Comparison of ENCODE assay signal across 10 mouse cellular contexts in the genomic region with DNA sequence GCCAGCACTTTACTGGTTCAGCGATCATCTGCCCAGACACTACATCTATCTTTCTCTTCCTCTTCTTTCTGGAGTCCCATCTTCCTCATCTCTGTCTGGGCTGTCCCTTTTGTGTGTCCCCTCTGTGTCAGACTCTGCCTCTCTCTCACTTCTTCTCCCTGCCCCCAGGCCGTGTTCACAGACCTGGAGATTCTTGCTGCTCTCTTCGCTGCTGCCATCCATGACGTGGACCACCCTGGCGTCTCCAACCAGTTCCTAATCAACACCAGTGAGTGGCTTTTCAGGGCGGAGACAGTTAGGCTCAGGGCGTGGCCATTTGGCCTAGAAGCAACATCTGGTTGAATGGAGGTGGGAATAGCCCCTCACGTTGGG. TPM values are rescaled to one million over a fixed set of nuclear protein-coding genes. Genes with fewer than 3 reads are reported as not detected.
DNase-seq lines count a peak whose midpoint lies in the region; ATAC-seq and TF ChIP-seq lines count a peak whose summit lies in the region.
"Had no signal": no experiment of that assay in that cellular context is flagged by ENCODE, and none has a peak within 500 bp of the region (broad histone marks: within the 10 kb centered on the region; RNA-seq: fewer than 3 reads in every experiment).

No protein-coding gene starts in this region.

- H3K36me3 ChIP-seq in midbrain, embryonic 12.5 days: no peaks in the 10 kb centered on the region
- peaks cover 43% of the 10 kb centered on the region for H3K36me3 ChIP-seq in midbrain, postnatal 0 days (ENCODE audit: insufficient read depth, low read length)
- no peaks in the 10 kb centered on the region; the same call in 1 of the 2 replicates for H3K36me3 ChIP-seq in embryonic facial prominence, embryonic 13.5 days
- H3K36me3 ChIP-seq in intestine, embryonic 16.5 days (ENCODE audit: control insufficient read depth, insufficient read depth, low read length): no peaks in the 10 kb centered on the region

- no peak for DNase-seq in midbrain, postnatal 0 days (ENCODE audit: low spot score)
- DNase-seq in heart, postnatal 4 days: no peak
- DNase-seq in thymus, postnatal 4 days: no peak
- DNase-seq: cerebellum, adult 11-12 months; heart, postnatal 10 days had no signal

- H3K4me1 ChIP-seq in midbrain, embryonic 12.5 days: peaks cover 6% of the 10 kb centered on the region
- H3K4me1 ChIP-seq in midbrain, postnatal 0 days (ENCODE audit: insufficient read depth, low read length): no peaks in the 10 kb centered on the region
- H3K4me1 ChIP-seq in embryonic facial prominence, embryonic 13.5 days: peaks cover 12% of the 10 kb centered on the region; the same call in 1 of the 2 replicates
- H3K4me1 ChIP-seq in intestine, embryonic 16.5 days (ENCODE audit: control insufficient read depth, insufficient read depth, low read length): peaks cover 9% of the 10 kb centered on the region; the same call in 1 of the 2 replicates

- H3K4me3 ChIP-seq in midbrain, embryonic 12.5 days: no peak overlapping the region
- no peak overlapping the region for H3K4me3 ChIP-seq in midbrain, postnatal 0 days (ENCODE audit: low read depth, low read length)
- no peak overlapping the region for H3K4me3 ChIP-seq in embryonic facial prominence, embryonic 13.5 days
- no peak overlapping the region for H3K4me3 ChIP-seq in intestine, embryonic 16.5 days (ENCODE audit: low read length)
- H3K4me3 ChIP-seq: left cerebral cortex, adult 2 months had no signal

- H3K9ac ChIP-seq in midbrain, embryonic 12.5 days (replicated peaks): no peak overlapping the region
- H3K9ac ChIP-seq in midbrain, postnatal 0 days (replicated peaks; ENCODE audit: low read length, poor library complexity, severe bottlenecking): no peak overlapping the region
- no peak overlapping the region; the same call in 1 of the 2 replicates for H3K9ac ChIP-seq in embryonic facial prominence, embryonic 13.5 days
- H3K9ac ChIP-seq in intestine, embryonic 16.5 days (ENCODE audit: low read depth, low read length): no peak overlapping the region

- no peak for TF ChIP-seq CTCF in midbrain, postnatal 0 days (IDR thresholded peaks at IDR 0.05)

- H3K9me3 ChIP-seq in midbrain, embryonic 12.5 days: no peaks in the 10 kb centered on the region
- no peaks in the 10 kb centered on the region for H3K9me3 ChIP-seq in midbrain, postnatal 0 days (ENCODE audit: low read length)
- H3K9me3 ChIP-seq in embryonic facial prominence, embryonic 13.5 days: no peaks in the 10 kb centered on the region
- no peaks in the 10 kb centered on the region for H3K9me3 ChIP-seq in intestine, embryonic 16.5 days (ENCODE audit: control insufficient read depth, low read length)

- ATAC-seq in midbrain, embryonic 12.5 days (ENCODE audit: low FRiP score, low read depth): no peak
- ATAC-seq in midbrain, postnatal 0 days (ENCODE audit: low FRiP score): no peak
- ATAC-seq in embryonic facial prominence, embryonic 13.5 days (ENCODE audit: insufficient number of reproducible peaks, insufficient read depth, low FRiP score, low TSS enrichment, low read depth): no peak
- ATAC-seq in intestine, embryonic 16.5 days: peak; percentile 6; the same call in 1 of the 2 replicates
- peak; percentile 34 for ATAC-seq in neutrophil, adult 5-6 weeks (ENCODE audit: extremely low read depth, insufficient number of reproducible peaks, low FRiP score, poor library complexity, severe bottlenecking)

- H3K27ac ChIP-seq in midbrain, embryonic 12.5 days (replicated peaks): no peak overlapping the region
- no peak overlapping the region for H3K27ac ChIP-seq in midbrain, postnatal 0 days (ENCODE audit: low read depth, low read length)
- H3K27ac ChIP-seq in embryonic facial prominence, embryonic 13.5 days: no peak overlapping the region
- no peak overlapping the region for H3K27ac ChIP-seq in intestine, embryonic 16.5 days (ENCODE audit: low read length)
- H3K27ac ChIP-seq: left cerebral cortex, adult 2 months had no signal

- WGBS in midbrain, embryonic 12.5 days: 20% methylated on average over 8 of the region's 8 CpGs
- WGBS in midbrain, postnatal 0 days: 27% methylated on average over 8 of the region's 8 CpGs
- WGBS in embryonic facial prominence, embryonic 13.5 days: 25% methylated on average over 8 of the region's 8 CpGs
- 38% methylated on average over 8 of the region's 8 CpGs for WGBS in intestine, embryonic 16.5 days

- H3K27me3 ChIP-seq in midbrain, embryonic 12.5 days: peaks cover 13% of the 10 kb centered on the region; the same call in 1 of the 2 replicates
- no peaks in the 10 kb centered on the region for H3K27me3 ChIP-seq in midbrain, postnatal 0 days (ENCODE audit: insufficient read depth, low read length)
- H3K27me3 ChIP-seq in embryonic facial prominence, embryonic 13.5 days: no peaks in the 10 kb centered on the region
- H3K27me3 ChIP-seq in intestine, embryonic 16.5 days (replicated peaks; ENCODE audit: control insufficient read depth, insufficient read depth, low read length): no peaks in the 10 kb centered on the region

- peak overlapping the region; percentile 61 for H3K4me2 ChIP-seq in midbrain, embryonic 12.5 days (replicated peaks)
- no peak overlapping the region for H3K4me2 ChIP-seq in midbrain, postnatal 0 days (ENCODE audit: low read depth, low read length, poor library complexity, severe bottlenecking)
- peak overlapping the region; percentile 70 for H3K4me2 ChIP-seq in embryonic facial prominence, embryonic 13.5 days
- no peak overlapping the region for H3K4me2 ChIP-seq in intestine, embryonic 16.5 days (ENCODE audit: low read depth, low read length)

RNA-seq across cellular contexts. Expression of gene Keap1, which starts 35.0 kb away (rescaled TPM):
- 52.3 and 52.6 TPM in 2 replicates for polyA plus RNA-seq in midbrain, embryonic 12.5 days (2016; fragmentation: Nextera tagmentation; extraction: Ambion mirVana)
- 72.5 and 89.7 TPM in 2 replicates for total RNA-seq in midbrain, postnatal 0 days (2014; rRNA removed)
- polyA plus RNA-seq in midbrain, postnatal 0 days (2015; fragmentation: Nextera tagmentation; extraction: Ambion mirVana): 60.6 and 67.7 TPM in 2 replicates
- polyA plus RNA-seq in embryonic facial prominence, embryonic 13.5 days (2015; fragmentation: Nextera tagmentation; extraction: Ambion mirVana): 65.2 and 70.7 TPM in 2 replicates
- 58.1 and 59.7 TPM in 2 replicates for polyA plus RNA-seq in intestine, embryonic 16.5 days (2015; fragmentation: Nextera tagmentation; extraction: Ambion mirVana)
- 25.0 and 29.5 TPM in 2 replicates for total RNA-seq in neutrophil, adult 5-6 weeks (2017)
- 10 to 100 TPM; 33.7 to 37.7 TPM for total RNA-seq in heart, postnatal 4 days (2021)

RNA-seq across cellular contexts. Expression of gene Pde4a, which starts 38.6 kb away (rescaled TPM):
- 11.3 and 11.5 TPM in 2 replicates for polyA plus RNA-seq in midbrain, embryonic 12.5 days (2016; fragmentation: Nextera tagmentation; extraction: Ambion mirVana)
- total RNA-seq in midbrain, postnatal 0 days (2014; rRNA removed): 40.7 and 46.5 TPM in 2 replicates
- 59.8 and 63.8 TPM in 2 replicates for polyA plus RNA-seq in midbrain, postnatal 0 days (2015; fragmentation: Nextera tagmentation; extraction: Ambion mirVana)
- 4.9 and 6.1 TPM in 2 replicates for polyA plus RNA-seq in embryonic facial prominence, embryonic 13.5 days (2015; fragmentation: Nextera tagmentation; extraction: Ambion mirVana)
- 6.2 and 7.8 TPM in 2 replicates for polyA plus RNA-seq in intestine, embryonic 16.5 days (2015; fragmentation: Nextera tagmentation; extraction: Ambion mirVana)
- 1.5 and 2.6 TPM in 2 replicates for total RNA-seq in neutrophil, adult 5-6 weeks (2017)
- 10 to 100 TPM; 18.7 to 21.1 TPM for total RNA-seq in heart, postnatal 4 days (2021)

RNA-seq across cellular contexts. Expression of gene S1pr5, which starts 44.1 kb away (rescaled TPM):
- polyA plus RNA-seq in midbrain, embryonic 12.5 days (2016; fragmentation: Nextera tagmentation; extraction: Ambion mirVana): 0.38 and 0.50 TPM in 2 replicates
- total RNA-seq in midbrain, postnatal 0 days (2014; rRNA removed): 4.2 and 5.2 TPM in 2 replicates
- 2.7 and 2.9 TPM in 2 replicates for polyA plus RNA-seq in midbrain, postnatal 0 days (2015; fragmentation: Nextera tagmentation; extraction: Ambion mirVana)
- polyA plus RNA-seq in embryonic facial prominence, embryonic 13.5 days (2015; fragmentation: Nextera tagmentation; extraction: Ambion mirVana): 0.21 and 0.58 TPM in 2 replicates
- polyA plus RNA-seq in intestine, embryonic 16.5 days (2015; fragmentation: Nextera tagmentation; extraction: Ambion mirVana): 0.06 TPM in 1 of 2 replicates, not detected in the other
- total RNA-seq in neutrophil, adult 5-6 weeks (2017): 4.7 and 5.9 TPM in 2 replicates
- total RNA-seq in heart, postnatal 4 days (2021): under 1 TPM; 0.17 to 0.29 TPM

RNA-seq across cellular contexts. Expression of gene Cdc37, which starts 54.4 kb away (rescaled TPM):
- 278 and 283 TPM in 2 replicates for polyA plus RNA-seq in midbrain, embryonic 12.5 days (2016; fragmentation: Nextera tagmentation; extraction: Ambion mirVana)
- 29.0 and 37.7 TPM in 2 replicates for total RNA-seq in midbrain, postnatal 0 days (2014; rRNA removed)
- polyA plus RNA-seq in midbrain, postnatal 0 days (2015; fragmentation: Nextera tagmentation; extraction: Ambion mirVana): 179 and 186 TPM in 2 replicates
- polyA plus RNA-seq in embryonic facial prominence, embryonic 13.5 days (2015; fragmentation: Nextera tagmentation; extraction: Ambion mirVana): 328 and 359 TPM in 2 replicates
- polyA plus RNA-seq in intestine, embryonic 16.5 days (2015; fragmentation: Nextera tagmentation; extraction: Ambion mirVana): 247 and 261 TPM in 2 replicates
- 117 and 133 TPM in 2 replicates for total RNA-seq in neutrophil, adult 5-6 weeks (2017)
- 100 to 1,000 TPM; 145 to 158 TPM for total RNA-seq in heart, postnatal 4 days (2021)

Comparison
In these comparisons a context has a peak if more than half of its experiments do, and no peak if none do; other contexts are left out.
1. H3K4me2 ChIP-seq: peak in midbrain, embryonic 12.5 days (single experiment) and embryonic facial prominence, embryonic 13.5 days (single experiment); none in midbrain, postnatal 0 days (single experiment) and intestine, embryonic 16.5 days (single experiment).
2. ATAC-seq: peak in intestine, embryonic 16.5 days (single experiment) and neutrophil, adult 5-6 weeks (single experiment); none in midbrain, embryonic 12.5 days (single experiment), midbrain, postnatal 0 days (single experiment) and embryonic facial prominence, embryonic 13.5 days (single experiment).